Mouse (Mus musculus) limb, embryonic 11.5 days (tissue): ENCODE data around the gene Pde7b. TPM values are rescaled to one million over a fixed set of nuclear protein-coding genes. Genes with fewer than 3 reads are reported as not detected.

ENCODE experiments used
- ATAC-seq: fragments of 200-750 bp; cut with Nextera tagmentation; 2 replicates; pipeline ENCODE4 v1.8.0; 2017; ENCODE audit warnings: low read depth; ENCODE audit not compliant: insufficient number of reproducible peaks, low FRiP score, low TSS enrichment
- DNase-seq: peaks from one replicate; pipeline ENCODE4 v3.0.0-alpha.2; 2015; ENCODE audit warnings: low spot score
- H3K27ac ChIP-seq: fragments of 300-500 bp; sonication (generic); replicated peaks from 2 replicates; pipeline ENCODE4 v1.5.1; 2014; ENCODE audit warnings: low read depth, mild to moderate bottlenecking, low read length
- H3K27me3 ChIP-seq: fragments of 300-500 bp; sonication (generic); 2 replicates; pipeline ENCODE4 v1.6.1; 2014; ENCODE audit warnings: mild to moderate bottlenecking, low read length, mixed read lengths; ENCODE audit not compliant: control insufficient read depth, insufficient read depth
- H3K36me3 ChIP-seq: fragments of 300-500 bp; sonication (generic); 2 replicates; pipeline ENCODE4 v1.6.1; 2014; ENCODE audit warnings: mild to moderate bottlenecking, low read length, moderate library complexity, mixed read lengths; ENCODE audit not compliant: control insufficient read depth, insufficient read depth
- H3K4me1 ChIP-seq: fragments of 300-500 bp; sonication (generic); 2 replicates; pipeline ENCODE4 v1.6.1; 2014; ENCODE audit warnings: low read length, mixed read lengths; ENCODE audit not compliant: control insufficient read depth, insufficient read depth
- H3K4me2 ChIP-seq: fragments of 300-500 bp; sonication (generic); 2 replicates; pipeline ENCODE4 v1.6.1; 2014; ENCODE audit warnings: low read depth, mild to moderate bottlenecking, moderate library complexity; ENCODE audit not compliant: severe bottlenecking
- H3K4me3 ChIP-seq: fragments of 300-500 bp; sonication (generic); 2 replicates; pipeline ENCODE4 v1.5.1; 2014; ENCODE audit warnings: low read depth, low read length
- H3K9ac ChIP-seq: fragments of 300-500 bp; sonication (generic); 2 replicates; pipeline ENCODE4 v1.6.1; 2014; ENCODE audit warnings: mild to moderate bottlenecking, low read length
- H3K9me3 ChIP-seq: fragments of 300-500 bp; sonication (generic); 2 replicates; pipeline ENCODE4 v1.6.1; 2016; ENCODE audit warnings: low read length; ENCODE audit not compliant: control insufficient read depth
- WGBS: fragments of 180-500 bp; shearing (Covaris S2); extraction: QIAGEN DNeasy Blood & Tissue Kit; methylation state at CpG from one replicate; pipeline ENCODE4 v1.1.7; 2014; 5-methylcytosine and 5-hydroxymethylcytosine counted together
- polyA plus RNA-seq: library from polyadenylated mRNA; unstranded; fragments of >200 nt; fragmentation: Nextera tagmentation; extraction: Ambion mirVana; gene quantifications from 2 replicates; pipeline ENCODE4 v1.2.1, GENCODE M21; 2014

The Pde7b gene
- polyA plus RNA-seq, 1 experiment from 2014 or later = 2.3 TPM

GRCm38 (mm10) chr10:20486461-20487253 lies 238.2 kb downstream of the Pde7b start:
- Histone ChIP-seq H3K9me3 (no peaks in the 10 kb centered on the region), H3K36me3 (no peaks in the 10 kb centered on the region), H3K4me3 (no peak overlapping the region), H3K4me1 (no peaks in the 10 kb centered on the region), H3K27me3 (no peaks in the 10 kb centered on the region), H3K9ac (no peak overlapping the region), H3K4me2 (no peak overlapping the region), H3K27ac (no peak overlapping the region)
- 66% methylated on average over 19 of the region's 19 CpGs for WGBS
- no peak for DNase-seq
- no peak for ATAC-seq

GRCm38 (mm10) chr10:20485816-20486215 lies 239.1 kb downstream of the Pde7b start:
- H3K27ac ChIP-seq = no peak overlapping the region
- 85% methylated on average over 3 of the region's 3 CpGs for WGBS

GRCm38 (mm10) chr10:20479481-20479880 lies 245.4 kb downstream of the Pde7b start:
- Histone ChIP-seq H3K4me1 (no peaks in the 10 kb centered on the region), H3K4me2 (no peak overlapping the region), H3K27ac (no peak overlapping the region), H3K27me3 (no peaks in the 10 kb centered on the region), H3K9me3 (no peaks in the 10 kb centered on the region), H3K4me3 (no peak overlapping the region), H3K9ac (no peak overlapping the region), H3K36me3 (no peaks in the 10 kb centered on the region)
- WGBS = 75% methylated on average over 8 of the region's 8 CpGs
- DNase-seq (no peak), ATAC-seq (no peak)

More at GRCm38 (mm10) chr10:20485816-20486215, 239.1 kb downstream of the Pde7b start:
- H3K4me1 ChIP-seq = no peaks in the 10 kb centered on the region
- DNase-seq (no peak), ATAC-seq (no peak)
- H3K4me3 ChIP-seq = no peak overlapping the region
- no peak overlapping the region for H3K4me2 ChIP-seq
- H3K27me3 ChIP-seq = no peaks in the 10 kb centered on the region
- no peaks in the 10 kb centered on the region for H3K9me3 ChIP-seq
- no peak overlapping the region for H3K9ac ChIP-seq
- H3K36me3 ChIP-seq = no peaks in the 10 kb centered on the region

GRCm38 (mm10) chr10:20478456-20478855 lies 246.4 kb downstream of the Pde7b start:
- Histone ChIP-seq H3K27ac (no peak overlapping the region), H3K4me3 (no peak overlapping the region), H3K9ac (no peak overlapping the region), H3K36me3 (no peaks in the 10 kb centered on the region), H3K27me3 (no peaks in the 10 kb centered on the region), H3K9me3 (no peaks in the 10 kb centered on the region), H3K4me2 (no peak overlapping the region), H3K4me1 (no peaks in the 10 kb centered on the region)
- DNase-seq (no peak), ATAC-seq (no peak)
- WGBS = 76% methylated on average over 8 of the region's 8 CpGs

GRCm38 (mm10) chr10:20474831-20475230 lies 250.0 kb downstream of the Pde7b start:
- ATAC-seq (no peak), DNase-seq (no peak)
- Histone ChIP-seq H3K4me1 (no peaks in the 10 kb centered on the region), H3K27ac (no peak overlapping the region), H3K4me3 (no peak overlapping the region), H3K36me3 (no peaks in the 10 kb centered on the region), H3K9ac (no peak overlapping the region), H3K4me2 (no peak overlapping the region), H3K9me3 (no peaks in the 10 kb centered on the region), H3K27me3 (no peaks in the 10 kb centered on the region)
- 80% methylated on average over 7 of the region's 7 CpGs for WGBS

- ATAC-seq = no peak
- WGBS = 79% methylated on average over 9 of the region's 9 CpGs
Observed at GRCm38 (mm10) chr10:20474036-20474435, 250.8 kb downstream of the Pde7b start.

GRCm38 (mm10) chr10:20473505-20473904 lies 251.4 kb downstream of the Pde7b start:
- 72% methylated on average over 5 of the region's 5 CpGs for WGBS
- H3K27ac ChIP-seq = no peak overlapping the region
- H3K27me3 ChIP-seq = no peaks in the 10 kb centered on the region

More at GRCm38 (mm10) chr10:20474036-20474435, 250.8 kb downstream of the Pde7b start:
- no peaks in the 10 kb centered on the region for H3K4me1 ChIP-seq
- no peak overlapping the region for H3K27ac ChIP-seq
- H3K4me2 ChIP-seq = no peak overlapping the region
- H3K27me3 ChIP-seq = no peaks in the 10 kb centered on the region
- H3K9ac ChIP-seq = no peak overlapping the region
- H3K4me3 ChIP-seq = no peak overlapping the region
- DNase-seq = no peak
- no peaks in the 10 kb centered on the region for H3K9me3 ChIP-seq
- H3K36me3 ChIP-seq = no peaks in the 10 kb centered on the region

GRCm38 (mm10) chr10:20472007-20472406 lies 252.9 kb downstream of the Pde7b start:
- Histone ChIP-seq H3K27ac (no peak overlapping the region), H3K9ac (no peak overlapping the region), H3K4me2 (no peak overlapping the region), H3K9me3 (no peaks in the 10 kb centered on the region), H3K27me3 (no peaks in the 10 kb centered on the region), H3K4me3 (no peak overlapping the region), H3K36me3 (no peaks in the 10 kb centered on the region), H3K4me1 (no peaks in the 10 kb centered on the region)
- DNase-seq (no peak), ATAC-seq (no peak)
- 90% methylated on average over 8 of the region's 8 CpGs for whole genome bisulfite sequencing

More at GRCm38 (mm10) chr10:20473505-20473904, 251.4 kb downstream of the Pde7b start:
- Histone ChIP-seq H3K4me1 (no peaks in the 10 kb centered on the region), H3K4me2 (no peak overlapping the region), H3K36me3 (no peaks in the 10 kb centered on the region), H3K4me3 (no peak overlapping the region), H3K9me3 (no peaks in the 10 kb centered on the region), H3K9ac (no peak overlapping the region)
- no peak for DNase-seq
- no peak for ATAC-seq
